Mouse (Mus musculus): ENCODE measurements around the gene Blcap. TPM values are rescaled to one million over a fixed set of nuclear protein-coding genes. Genes with fewer than 3 reads are reported as not detected.

Gene Blcap
- total and polyA plus RNA-seq, 2 experiments from 2014 or later: 208 to 295 TPM

GRCm38 (mm10) chr2:157522556-157522955 lies 48.5 kb downstream of the Blcap start:
- H3K27ac ChIP-seq (ENCODE audit: low read depth, low read length): no peak overlapping the region
- no peak overlapping the region for H3K9ac ChIP-seq
- no peaks in the 10 kb centered on the region for H3K9me3 ChIP-seq (ENCODE audit: low read length)
- no peaks in the 10 kb centered on the region for H3K27me3 ChIP-seq (ENCODE audit: insufficient read depth, low read length)
- peak; percentile 34 for ATAC-seq
- no peak for DNase-seq
- 25% methylated on average over 3 of the region's 3 CpGs for WGBS
- no peak overlapping the region for H3K4me3 ChIP-seq (ENCODE audit: low read depth, low read length)
- no peaks in the 10 kb centered on the region for H3K36me3 ChIP-seq (ENCODE audit: insufficient read depth)
- H3K4me1 ChIP-seq (ENCODE audit: insufficient read depth): peaks cover 26% of the 10 kb centered on the region
- no peak for TF ChIP-seq CTCF (IDR thresholded peaks at IDR 0.05; ENCODE audit: low read depth)
- H3K4me2 ChIP-seq (ENCODE audit: low read depth): no peak overlapping the region

- peaks cover 22% of the 10 kb centered on the region for H3K4me1 ChIP-seq (ENCODE audit: insufficient read depth)
- H3K9ac ChIP-seq: no peak overlapping the region
- WGBS: 17% methylated on average over 5 of the region's 5 CpGs
Observed at GRCm38 (mm10) chr2:157520496-157520895, 50.6 kb downstream of the Blcap start.

GRCm38 (mm10) chr2:157519452-157519851 lies 51.6 kb downstream of the Blcap start:
- Histone ChIP-seq H3K4me2 (ENCODE audit: low read depth) (no peak overlapping the region), H3K9ac (no peak overlapping the region), H3K27me3 (ENCODE audit: insufficient read depth, low read length) (no peaks in the 10 kb centered on the region), H3K4me1 (ENCODE audit: insufficient read depth) (peaks cover 16% of the 10 kb centered on the region), H3K9me3 (ENCODE audit: low read length) (no peaks in the 10 kb centered on the region), H3K27ac (ENCODE audit: low read depth, low read length) (peak overlapping the region; percentile 36; the same call in 1 of the 2 replicates), H3K36me3 (ENCODE audit: insufficient read depth) (no peaks in the 10 kb centered on the region), H3K4me3 (ENCODE audit: low read depth, low read length) (no peak overlapping the region)
- ATAC-seq: no peak
- WGBS: 78% methylated on average over 6 of the region's 6 CpGs
- no peak for TF ChIP-seq CTCF (IDR thresholded peaks at IDR 0.05; ENCODE audit: low read depth)
- no peak for DNase-seq

More at GRCm38 (mm10) chr2:157520496-157520895, 50.6 kb downstream of the Blcap start:
- Histone ChIP-seq H3K36me3 (ENCODE audit: insufficient read depth) (no peaks in the 10 kb centered on the region), H3K4me3 (ENCODE audit: low read depth, low read length) (no peak overlapping the region), H3K9me3 (ENCODE audit: low read length) (no peaks in the 10 kb centered on the region), H3K27ac (ENCODE audit: low read depth, low read length) (peak overlapping the region; percentile 36; the same call in 1 of the 2 replicates), H3K4me2 (ENCODE audit: low read depth) (no peak overlapping the region), H3K27me3 (ENCODE audit: insufficient read depth, low read length) (no peaks in the 10 kb centered on the region)
- peak; percentile 75 for ATAC-seq
- TF ChIP-seq CTCF (IDR thresholded peaks at IDR 0.05; ENCODE audit: low read depth): no peak
- DNase-seq: peak; percentile 86

- Histone ChIP-seq H3K4me1 (ENCODE audit: insufficient read depth) (peaks cover 16% of the 10 kb centered on the region), H3K27me3 (ENCODE audit: insufficient read depth, low read length) (no peaks in the 10 kb centered on the region), H3K4me3 (ENCODE audit: low read depth, low read length) (no peak overlapping the region), H3K27ac (ENCODE audit: low read depth, low read length) (no peak overlapping the region), H3K36me3 (ENCODE audit: insufficient read depth) (no peaks in the 10 kb centered on the region), H3K9ac (no peak overlapping the region), H3K4me2 (ENCODE audit: low read depth) (no peak overlapping the region), H3K9me3 (ENCODE audit: low read length) (no peaks in the 10 kb centered on the region)
- 46% methylated on average over 7 of the region's 7 CpGs for WGBS
- DNase-seq (no peak), ATAC-seq (peak; percentile 8; the same call in 1 of the 2 replicates)
- TF ChIP-seq CTCF (IDR thresholded peaks at IDR 0.05; ENCODE audit: low read depth): no peak
Observed at GRCm38 (mm10) chr2:157518451-157518850, 52.6 kb downstream of the Blcap start.

- Histone ChIP-seq H3K9ac (no peak overlapping the region), H3K27me3 (ENCODE audit: insufficient read depth, low read length) (no peaks in the 10 kb centered on the region), H3K9me3 (ENCODE audit: low read length) (no peaks in the 10 kb centered on the region), H3K27ac (ENCODE audit: low read depth, low read length) (no peak overlapping the region), H3K4me1 (ENCODE audit: insufficient read depth) (peaks cover 16% of the 10 kb centered on the region), H3K36me3 (ENCODE audit: insufficient read depth) (no peaks in the 10 kb centered on the region), H3K4me2 (ENCODE audit: low read depth) (no peak overlapping the region), H3K4me3 (ENCODE audit: low read depth, low read length) (no peak overlapping the region)
- no peak for ATAC-seq
- no peak for TF ChIP-seq CTCF (IDR thresholded peaks at IDR 0.05; ENCODE audit: low read depth)
- WGBS: 39% methylated on average over 6 of the region's 6 CpGs
- DNase-seq: no peak
Observed at GRCm38 (mm10) chr2:157517526-157517925, 53.5 kb downstream of the Blcap start.

GRCm38 (mm10) chr2:157514353-157514752 lies 56.7 kb downstream of the Blcap start:
- no peak overlapping the region for H3K9ac ChIP-seq

GRCm38 (mm10) chr2:157513737-157514208 lies 57.3 kb downstream of the Blcap start:
- H3K9me3 ChIP-seq (ENCODE audit: low read length): no peaks in the 10 kb centered on the region
- DNase-seq: no peak
- H3K36me3 ChIP-seq (ENCODE audit: insufficient read depth): no peaks in the 10 kb centered on the region
- H3K27ac ChIP-seq (ENCODE audit: low read depth, low read length): no peak overlapping the region
- no peak overlapping the region for H3K4me3 ChIP-seq (ENCODE audit: low read depth, low read length)
- H3K4me2 ChIP-seq (ENCODE audit: low read depth): no peak overlapping the region
- H3K9ac ChIP-seq: no peak overlapping the region
- no peak for TF ChIP-seq CTCF (IDR thresholded peaks at IDR 0.05; ENCODE audit: low read depth)
- 25% methylated on average over 9 of the region's 9 CpGs for WGBS
- no peaks in the 10 kb centered on the region for H3K4me1 ChIP-seq (ENCODE audit: insufficient read depth)
- H3K27me3 ChIP-seq (ENCODE audit: insufficient read depth, low read length): no peaks in the 10 kb centered on the region
- ATAC-seq: no peak

More at GRCm38 (mm10) chr2:157514353-157514752, 56.7 kb downstream of the Blcap start:
- ATAC-seq (no peak), DNase-seq (no peak)
- Histone ChIP-seq H3K36me3 (ENCODE audit: insufficient read depth) (no peaks in the 10 kb centered on the region), H3K4me2 (ENCODE audit: low read depth) (no peak overlapping the region), H3K27me3 (ENCODE audit: insufficient read depth, low read length) (no peaks in the 10 kb centered on the region), H3K4me3 (ENCODE audit: low read depth, low read length) (no peak overlapping the region), H3K4me1 (ENCODE audit: insufficient read depth) (no peaks in the 10 kb centered on the region), H3K9me3 (ENCODE audit: low read length) (no peaks in the 10 kb centered on the region), H3K27ac (ENCODE audit: low read depth, low read length) (no peak overlapping the region)
- 9% methylated on average over 4 of the region's 4 CpGs for WGBS
- no peak for TF ChIP-seq CTCF (IDR thresholded peaks at IDR 0.05; ENCODE audit: low read depth)
